Mouse (Mus musculus) cortical plate, adult 2 months (tissue): ENCODE results near the gene Cops2. TPM values are rescaled to one million over a fixed set of nuclear protein-coding genes. Genes with fewer than 3 reads are reported as not detected.

Experiments
- H3K27ac ChIP-seq: fragments of 200-500 bp; 2 replicates; pipeline ENCODE4 v1.5.1; 2012; ENCODE audit warnings: low read length, control low read depth, inconsistent platforms; ENCODE audit not compliant: insufficient read depth
- H3K4me1 ChIP-seq: fragments of 200-500 bp; 2 replicates; pipeline ENCODE4 v1.6.1; 2011; ENCODE audit warnings: low read length; ENCODE audit not compliant: control insufficient read depth, insufficient read depth
- H3K4me3 ChIP-seq: fragments of 200-500 bp; 2 replicates; pipeline ENCODE4 v1.5.1; 2011; ENCODE audit warnings: mild to moderate bottlenecking, low read length, control low read depth; ENCODE audit not compliant: insufficient read depth
- CTCF ChIP-seq: fragments of 200-500 bp; IDR thresholded peaks from 2 replicates; pipeline ENCODE4 v1.5.1; 2011; ENCODE audit warnings: mild to moderate bottlenecking, control low read depth, low read length; ENCODE audit not compliant: insufficient read depth; ENCODE audit errors: extremely low read depth
- POLR2A ChIP-seq: fragments of 200-500 bp; IDR thresholded peaks from 2 replicates; pipeline ENCODE4 v1.6.1; 2011; ENCODE audit warnings: mild to moderate bottlenecking, low read length, control low read depth; ENCODE audit not compliant: insufficient read depth; ENCODE audit errors: extremely low read depth
- polyA plus RNA-seq: library from polyadenylated mRNA; depleted of rRNA; stranded (reverse); fragments of >200 nt; gene quantifications from 2 replicates; pipeline ENCODE4 v1.2.3, GENCODE M21; 2012; rRNA removed

Cops2 gene
- polyA plus RNA-seq, 1 experiment = 71.0 TPM

- H3K4me1 ChIP-seq = peaks cover 6% of the 10 kb centered on the region
- H3K27ac ChIP-seq = no peak overlapping the region
These were observed 70.6 kb downstream of the Cops2 start for GRCm38 (mm10) chr2:125788351-125788750.

GRCm38 (mm10) chr2:125785021-125785420 is 73.9 kb downstream of the Cops2 start:
- H3K4me3 ChIP-seq = no peak overlapping the region
- peaks cover 12% of the 10 kb centered on the region for H3K4me1 ChIP-seq
- H3K27ac ChIP-seq = no peak overlapping the region
- TF ChIP-seq CTCF = no peak
- TF ChIP-seq POLR2A = no peak

More at GRCm38 (mm10) chr2:125788351-125788750, 70.6 kb downstream of the Cops2 start:
- H3K4me3 ChIP-seq = no peak overlapping the region
- no peak for TF ChIP-seq CTCF
- no peak for TF ChIP-seq POLR2A

GRCm38 (mm10) chr2:125784392-125784791 is 74.5 kb downstream of the Cops2 start:
- Histone ChIP-seq H3K27ac (no peak overlapping the region), H3K4me1 (peaks cover 12% of the 10 kb centered on the region), H3K4me3 (no peak overlapping the region)
- TF ChIP-seq CTCF = no peak
- TF ChIP-seq POLR2A = no peak

- H3K4me3 ChIP-seq = no peak overlapping the region
- no peak for TF ChIP-seq CTCF
- TF ChIP-seq POLR2A = no peak
- H3K4me1 ChIP-seq = peaks cover 12% of the 10 kb centered on the region
- peak overlapping the region; percentile 57; the same call in 1 of the 2 replicates for H3K27ac ChIP-seq
These were observed 75.1 kb downstream of the Cops2 start for GRCm38 (mm10) chr2:125783868-125784267.

GRCm38 (mm10) chr2:125782719-125783109 is 76.2 kb downstream of the Cops2 start, which contains the start of gene Secisbp2l:
Gene Secisbp2l, minus strand, starts transcription at chr2:125782870.
- TF ChIP-seq CTCF = no peak
- peak; percentile 58; the same call in 1 of the 2 replicates for TF ChIP-seq POLR2A
- Histone ChIP-seq H3K4me3 (peak within 1 kb of the TSS; percentile 90), H3K27ac (peak within 1 kb of the TSS; percentile 66; the same call in 1 of the 2 replicates), H3K4me1 (peaks cover 10% of the 10 kb centered on the region)

GRCm38 (mm10) chr2:125781978-125782718 is 76.8 kb downstream of the Cops2 start:
- H3K4me1 ChIP-seq = peaks cover 10% of the 10 kb centered on the region

GRCm38 (mm10) chr2:125781006-125781405 is 77.9 kb downstream of the Cops2 start:
- H3K4me3 ChIP-seq = peak overlapping the region; percentile 90; the same call in 1 of the 2 replicates
- no peak overlapping the region for H3K27ac ChIP-seq
- TF ChIP-seq CTCF (no peak), POLR2A (no peak)
- peaks cover 10% of the 10 kb centered on the region for H3K4me1 ChIP-seq

More at GRCm38 (mm10) chr2:125781978-125782718, 76.8 kb downstream of the Cops2 start:
- Histone ChIP-seq H3K27ac (peak overlapping the region; percentile 66; the same call in 1 of the 2 replicates), H3K4me3 (peak overlapping the region; percentile 90)
- no peak for TF ChIP-seq POLR2A
- TF ChIP-seq CTCF = no peak

Other genes with a start within 250 kb of the Cops2 start
- gene Cep152, start 234.0 kb downstream of the Cops2 start, polyA plus RNA-seq = 2.0 TPM in 2 replicates
- 177 and 189 TPM in 2 replicates for gene Eid1, start 186.0 kb downstream of the Cops2 start, polyA plus RNA-seq
- gene Shc4, start 135.0 kb downstream of the Cops2 start, polyA plus RNA-seq = 3.5 and 3.7 TPM in 2 replicates
- gene Secisbp2l, start 76.3 kb downstream of the Cops2 start, polyA plus RNA-seq = 35.6 and 38.2 TPM in 2 replicates
- gene Galk2, start within 50 bp of the Cops2 start, polyA plus RNA-seq = 19.6 and 20.5 TPM in 2 replicates
- 1.0 and 1.2 TPM in 2 replicates for gene Fgf7, start 175.5 kb upstream of the Cops2 start, polyA plus RNA-seq